Mouse (Mus musculus) lung, adult 2 months (tissue): ENCODE data around the gene Olfr885.

ENCODE experiments used
- CTCF ChIP-seq: fragments of 200-500 bp; IDR thresholded peaks from 2 replicates; pipeline ENCODE4 v1.5.1; 2011; ENCODE audit warnings: mild to moderate bottlenecking, low read length, control low read depth; ENCODE audit not compliant: insufficient read depth
- POLR2A ChIP-seq: fragments of 200-500 bp; IDR thresholded peaks from 2 replicates; pipeline ENCODE4 v1.6.1; 2011; ENCODE audit warnings: low read depth, mild to moderate bottlenecking, control low read depth, low read length, borderline replicate concordance; ENCODE audit errors: extremely low read depth

- TF ChIP-seq POLR2A (no peak), CTCF (no peak)
Measured at GRCm38 (mm10) chr9:38046255-38046654, 14.9 kb upstream of the Olfr885 start, which contains the start of gene Olfr884.
